Mouse (Mus musculus) c-Kit-positive CD71-positive TER-119-negative erythroid progenitor cells, embryonic 14.5 days (primary cell): ENCODE measurements around the gene Cnot3.
"Not testable (repeated sequence)": the region's sequence is repeated elsewhere in the genome, so short reads cannot be mapped to it uniquely, and the experiment has no call there.

Source experiments
- DNase-seq: peaks from one replicate; pipeline ENCODE4 v3.0.0-alpha.2; 2013; ENCODE audit warnings: low read depth

The Cnot3 gene

DNA sequence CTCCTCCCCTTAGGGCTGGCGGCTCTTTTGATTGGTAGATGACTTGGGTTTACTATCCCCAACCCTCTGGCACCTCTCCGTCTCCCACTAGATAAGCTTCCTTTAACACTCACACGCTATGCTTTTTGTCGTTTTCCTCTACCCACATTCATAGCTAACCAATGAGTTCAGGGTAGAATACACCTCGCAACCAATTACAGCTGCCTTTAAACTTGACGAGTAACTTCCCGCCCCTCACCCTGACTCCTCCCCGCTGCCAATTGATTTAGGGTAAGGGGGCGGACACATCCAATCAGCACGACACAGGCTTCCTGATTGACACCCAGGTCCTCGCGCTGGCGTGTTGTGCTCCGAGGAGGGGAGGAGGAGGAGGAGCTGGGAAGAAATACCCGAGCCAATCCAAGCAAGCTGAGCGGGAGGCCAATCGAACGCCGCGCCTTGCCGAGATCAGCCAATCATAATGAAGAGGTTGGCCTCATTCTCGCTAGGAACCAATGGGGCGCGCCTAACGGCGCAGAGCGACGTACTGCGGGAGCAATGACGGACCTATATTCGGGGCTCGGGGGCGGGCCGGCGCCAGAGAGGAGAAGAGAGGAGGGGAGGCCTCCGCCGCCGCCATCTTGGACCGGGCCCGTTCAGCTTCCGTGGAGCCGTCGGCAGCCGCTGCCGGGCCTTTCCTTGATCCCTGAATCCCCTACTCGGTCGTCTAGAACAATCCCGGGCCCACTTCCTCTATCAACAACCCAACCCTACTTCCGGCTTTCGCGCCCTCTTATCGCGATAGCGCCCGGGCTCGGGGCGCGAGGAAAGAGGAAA is at the start of gene Cnot3:
Cnot3 (plus strand) TSS at position 597 of the 816 bp plus-strand sequence.
- DNase-seq: peak; percentile 97

DNA sequence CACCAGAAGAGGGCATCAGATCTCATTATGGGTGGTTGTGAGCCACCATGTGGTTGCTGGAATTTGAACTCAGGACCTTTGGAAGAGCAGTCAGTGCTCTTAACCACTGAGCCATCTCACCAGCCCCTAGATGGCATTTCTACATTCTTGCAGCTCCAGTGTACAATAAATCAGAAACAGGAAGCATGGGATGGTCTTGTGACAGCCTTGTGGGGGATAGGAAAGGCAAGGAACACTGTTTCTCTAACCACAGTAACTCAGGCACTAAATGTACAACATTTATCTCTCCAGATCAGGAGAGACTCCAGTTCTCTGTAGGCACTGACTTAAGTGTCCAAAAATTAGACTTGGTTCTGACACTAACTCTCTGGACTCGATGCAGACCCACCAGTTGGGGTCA is 47.3 kb upstream of the Cnot3 start:
- not testable (repeated sequence) for DNase-seq

DNA sequence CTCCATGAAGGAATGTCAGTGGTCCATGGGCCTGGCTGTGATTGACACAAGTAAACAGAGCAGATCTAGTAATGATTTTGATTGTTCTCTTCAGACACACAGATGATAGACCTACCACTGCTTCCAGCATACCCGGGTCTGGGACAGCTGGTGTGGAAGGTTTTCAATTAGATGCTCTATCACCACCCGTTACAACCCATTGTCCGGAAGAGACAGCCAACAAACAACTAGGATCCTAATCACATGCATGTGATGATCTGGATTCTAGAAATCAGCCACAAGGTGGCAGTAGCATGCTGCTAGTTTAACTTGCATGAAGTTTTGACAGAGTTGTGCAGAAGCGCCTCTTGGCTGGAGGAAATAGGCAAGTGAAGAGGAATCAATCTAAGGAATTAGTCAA is 43.9 kb upstream of the Cnot3 start:
- DNase-seq: peak; percentile 62

DNA sequence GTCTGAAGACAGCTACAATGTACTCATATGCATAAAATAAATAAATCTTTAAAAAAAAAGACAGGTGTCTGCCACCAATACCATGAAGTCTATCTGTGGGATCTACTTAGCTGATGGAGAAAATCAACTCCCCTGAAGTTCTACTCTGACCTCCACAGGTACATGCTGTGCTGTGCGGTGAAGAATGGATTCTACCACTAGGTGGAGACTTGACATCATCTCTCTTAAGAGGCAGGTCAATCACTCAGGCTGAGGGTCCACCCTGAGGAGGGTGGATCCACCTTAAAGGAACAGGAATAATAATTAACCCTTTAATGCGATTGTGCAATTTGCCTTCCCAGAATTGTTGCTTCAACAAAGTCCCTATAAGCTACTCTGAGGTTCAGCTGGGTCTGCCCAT is 38.3 kb upstream of the Cnot3 start:
- DNase-seq: no peak

DNA sequence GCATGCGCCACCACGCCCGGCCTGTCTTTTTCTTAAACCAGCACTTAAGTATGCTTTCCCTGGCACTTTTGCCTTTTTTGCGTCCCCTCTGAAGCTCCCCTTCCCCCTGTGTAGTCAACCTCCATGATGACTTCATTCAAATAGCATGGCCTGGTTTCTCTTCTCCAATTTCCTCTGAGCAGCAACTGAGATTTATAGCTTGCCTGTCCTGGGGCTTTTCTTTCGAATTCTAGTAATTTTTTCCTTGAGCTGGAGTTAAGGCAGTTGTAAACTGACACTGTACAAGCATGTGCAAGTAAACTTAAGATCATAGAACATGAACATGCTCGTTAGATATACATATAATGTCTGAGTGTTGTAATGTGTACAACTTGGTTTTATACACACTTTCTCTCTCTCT is 37.7 kb upstream of the Cnot3 start:
- DNase-seq: no peak

DNA sequence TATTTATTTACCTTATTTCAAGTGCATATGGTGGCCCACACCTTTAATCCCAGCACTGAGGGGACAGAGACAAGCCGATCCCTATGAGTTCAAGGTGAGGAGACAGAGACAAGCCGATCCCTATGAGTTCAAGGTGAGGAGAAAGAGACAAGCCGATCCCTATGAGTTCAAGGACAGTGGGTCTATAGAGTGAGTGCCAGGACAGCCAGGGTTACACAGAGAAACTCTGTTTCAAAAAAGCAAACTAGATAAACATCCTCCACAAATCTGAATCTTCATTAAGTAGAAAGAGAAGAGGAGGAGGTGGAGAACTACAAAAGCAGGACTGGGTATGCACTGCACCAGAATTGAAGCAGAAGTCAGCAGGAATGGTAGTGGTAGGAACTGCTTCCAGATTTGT is 36.4 kb upstream of the Cnot3 start:
- no peak for DNase-seq

DNA sequence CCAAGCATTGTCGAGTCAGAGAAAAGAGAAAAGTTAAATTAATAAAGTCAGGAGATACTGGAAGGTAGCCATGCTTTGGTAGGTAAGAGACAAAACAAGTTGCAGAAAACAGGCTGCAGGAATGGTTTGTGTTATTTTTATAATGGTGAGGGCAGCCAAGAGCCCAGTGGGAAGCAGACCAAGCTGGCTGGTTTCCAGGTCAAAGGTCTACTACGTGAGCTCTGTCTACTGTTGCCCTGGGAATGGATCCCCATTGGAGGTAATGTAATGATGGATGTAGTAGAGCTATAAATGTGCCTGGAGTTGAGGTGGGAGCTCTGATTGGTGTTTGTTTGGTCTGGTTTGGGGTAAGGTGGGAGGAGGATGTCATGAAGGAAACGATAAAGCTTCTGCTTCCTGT is 36.0 kb upstream of the Cnot3 start:
- no peak for DNase-seq

DNA sequence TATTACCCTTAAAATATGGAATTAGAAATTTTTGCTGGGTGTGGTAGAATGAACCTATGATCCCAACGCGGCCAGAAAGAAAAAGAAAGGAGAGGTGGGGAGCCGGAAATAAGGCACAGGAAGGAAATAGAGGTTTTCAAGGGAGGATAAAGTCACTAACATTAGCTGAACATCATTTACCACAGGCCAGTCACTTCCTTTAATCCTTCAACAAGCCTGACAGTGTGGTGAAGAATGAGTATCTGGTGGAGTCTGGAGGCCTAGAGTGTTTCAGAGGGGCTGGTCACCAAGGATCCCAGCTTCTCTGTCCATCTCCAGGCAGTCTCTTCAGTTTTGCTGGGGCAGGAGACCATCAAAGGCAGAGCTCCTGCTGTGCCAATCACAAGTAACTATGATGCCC is 34.6 kb upstream of the Cnot3 start:
- DNase-seq: no peak

DNA sequence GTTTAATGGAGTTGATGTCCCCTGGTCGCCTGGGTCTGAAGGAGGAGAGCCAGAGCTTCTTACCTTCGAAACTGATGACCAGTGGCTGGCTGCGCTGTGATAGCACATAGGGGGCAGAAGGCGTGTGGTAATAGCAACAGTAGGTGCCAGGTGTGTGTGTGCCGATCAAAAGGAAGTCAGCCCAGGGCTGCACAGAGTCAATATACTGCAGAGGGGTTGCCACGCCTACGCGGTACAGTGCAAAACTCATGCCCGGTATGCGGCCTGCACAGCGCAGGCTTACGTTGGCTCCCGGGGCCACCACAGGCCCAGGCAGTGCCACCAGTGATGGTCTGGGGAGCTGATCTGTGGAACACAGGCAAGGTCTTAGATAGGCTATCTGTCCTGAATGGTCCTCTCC is 34.1 kb upstream of the Cnot3 start:
- DNase-seq: no peak

DNA sequence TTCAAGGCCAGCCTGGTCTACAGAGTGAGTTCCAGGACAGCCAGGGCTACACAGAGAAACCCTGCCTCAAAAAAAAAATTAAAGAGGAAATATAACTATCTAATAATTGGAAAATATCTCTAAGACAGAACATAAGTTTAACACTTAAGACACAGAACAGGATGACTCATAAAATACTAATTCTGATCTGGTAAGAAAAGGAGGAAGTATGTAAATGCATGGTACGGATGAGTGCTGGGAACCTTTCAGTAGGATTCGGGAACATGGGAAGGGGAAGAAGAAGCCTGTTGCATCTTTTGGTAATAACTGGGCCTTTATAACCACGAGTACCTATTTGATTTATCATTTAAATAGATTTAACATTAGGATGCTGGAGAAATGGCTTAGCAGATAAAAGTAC is 31.0 kb upstream of the Cnot3 start:
- no peak for DNase-seq

DNA sequence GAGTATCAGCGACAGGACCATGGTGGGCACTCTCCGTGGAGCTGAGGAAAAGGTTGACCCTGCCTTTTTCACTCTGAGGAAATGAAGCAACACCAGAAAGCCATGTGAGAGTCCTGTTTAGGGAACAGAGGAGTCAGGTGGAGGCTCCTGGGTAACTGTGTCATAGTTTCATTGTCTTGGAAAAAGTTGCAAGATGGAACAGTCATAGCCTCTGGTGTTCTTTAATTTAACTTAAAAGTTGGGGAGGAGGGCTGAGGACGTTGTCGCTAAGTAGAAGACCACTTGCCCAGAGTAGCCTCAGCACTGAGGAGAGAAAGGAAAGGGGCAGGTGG is 29.0 kb upstream of the Cnot3 start, which contains the start of gene Oscar:
Oscar (minus strand) TSS at position 101 of the 332 bp plus-strand sequence.
- DNase-seq: no peak

DNA sequence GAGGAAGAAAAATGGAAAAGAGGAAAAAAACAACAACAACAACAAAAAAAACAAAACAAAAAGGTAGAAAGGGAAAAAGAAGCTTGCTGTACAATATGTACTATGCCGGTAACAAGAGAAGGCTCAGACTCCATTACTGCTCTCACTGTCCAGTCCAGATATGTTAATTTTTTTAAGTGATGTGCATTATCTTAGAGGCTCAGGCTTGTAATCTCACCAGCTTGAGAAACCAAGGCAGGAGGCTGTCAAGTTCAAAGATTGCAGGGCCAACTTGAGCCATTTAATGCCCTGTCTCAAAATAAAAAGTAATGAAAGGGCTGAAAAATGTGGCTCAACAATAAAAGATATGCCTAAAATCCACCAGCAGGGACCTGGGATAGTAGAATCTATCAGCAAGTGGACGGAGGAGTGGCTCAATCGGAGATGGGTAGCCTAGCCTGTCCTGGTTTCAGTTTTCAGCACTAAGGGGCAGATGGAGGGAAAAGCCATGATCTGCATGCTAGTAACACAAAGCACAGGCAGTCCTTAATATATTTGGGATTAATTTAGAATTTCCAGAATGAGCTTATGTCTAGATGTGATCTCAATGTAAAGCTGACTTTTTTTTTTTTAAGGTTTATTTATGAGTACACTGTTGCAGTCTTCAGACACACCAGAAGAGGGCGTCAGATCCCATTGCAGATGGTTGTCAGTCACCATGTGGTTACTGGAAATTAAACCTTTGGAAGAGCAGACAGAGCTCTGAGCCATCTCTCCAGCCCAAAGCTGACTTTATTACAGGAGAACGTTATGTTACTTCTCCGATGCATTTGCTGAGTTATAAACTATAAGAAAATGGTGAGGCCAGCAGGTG is 28.5 kb upstream of the Cnot3 start:
- no peak for DNase-seq

DNA sequence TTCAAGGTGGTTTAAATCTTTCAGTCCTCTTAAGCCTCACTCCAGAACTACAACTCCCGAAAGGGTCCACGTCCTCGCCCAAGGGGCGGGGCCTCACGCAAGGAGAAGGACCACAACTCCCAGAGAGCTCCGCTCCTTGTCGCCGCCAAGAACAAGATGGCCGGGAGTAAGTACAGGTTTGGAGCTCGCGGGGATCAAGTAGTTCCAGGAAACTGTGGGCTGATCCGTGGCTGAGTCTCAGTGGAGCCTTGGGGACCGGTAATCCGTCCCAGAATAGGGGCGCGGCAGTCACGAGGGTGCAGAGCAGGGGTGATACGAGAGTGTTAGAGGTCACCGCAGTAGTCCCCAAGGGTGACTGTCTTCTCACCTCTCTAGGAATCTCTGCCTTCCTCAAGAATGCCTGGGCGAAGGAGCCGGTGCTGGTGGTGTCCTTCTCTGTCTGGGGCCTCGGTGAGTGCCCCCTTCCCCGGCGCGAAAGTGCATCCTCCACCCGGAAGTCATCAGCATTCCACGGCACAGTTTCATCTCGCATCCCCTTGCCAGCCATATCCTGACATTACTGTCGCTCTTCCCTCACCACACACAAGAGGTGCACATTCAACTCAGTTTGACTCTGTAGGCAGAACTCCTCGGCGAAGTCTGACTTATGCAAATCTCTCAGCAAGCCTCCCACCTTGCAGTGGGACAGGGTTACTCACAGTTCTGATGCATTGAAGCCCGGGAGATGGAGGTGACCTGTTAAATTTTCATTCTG is 27.6 kb upstream of the Cnot3 start, which contains the start of gene Ndufa3:
Ndufa3 (plus strand) TSS at position 132 of the 754 bp plus-strand sequence.
- peak; percentile 90 for DNase-seq

DNA sequence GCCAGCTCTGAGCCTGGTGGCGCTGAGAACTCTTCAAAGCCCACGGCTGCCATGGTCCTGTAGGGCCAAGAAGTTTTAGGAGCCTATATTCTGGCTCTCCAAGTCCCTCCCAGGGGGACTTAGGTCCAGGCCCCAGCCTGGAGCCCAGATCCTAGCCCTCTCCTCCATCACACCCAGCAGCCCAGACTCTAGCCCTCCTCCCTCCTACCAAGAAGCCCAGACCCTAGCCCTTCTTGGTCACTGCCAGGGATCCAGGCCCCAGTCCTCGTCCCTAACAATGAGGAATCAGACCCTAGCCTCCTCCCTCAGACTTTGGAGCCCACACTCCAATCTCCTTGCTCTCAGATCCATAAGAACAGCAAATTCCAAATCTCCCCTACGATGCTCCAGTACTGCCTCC is 16.0 kb upstream of the Cnot3 start:
- no peak for DNase-seq

DNA sequence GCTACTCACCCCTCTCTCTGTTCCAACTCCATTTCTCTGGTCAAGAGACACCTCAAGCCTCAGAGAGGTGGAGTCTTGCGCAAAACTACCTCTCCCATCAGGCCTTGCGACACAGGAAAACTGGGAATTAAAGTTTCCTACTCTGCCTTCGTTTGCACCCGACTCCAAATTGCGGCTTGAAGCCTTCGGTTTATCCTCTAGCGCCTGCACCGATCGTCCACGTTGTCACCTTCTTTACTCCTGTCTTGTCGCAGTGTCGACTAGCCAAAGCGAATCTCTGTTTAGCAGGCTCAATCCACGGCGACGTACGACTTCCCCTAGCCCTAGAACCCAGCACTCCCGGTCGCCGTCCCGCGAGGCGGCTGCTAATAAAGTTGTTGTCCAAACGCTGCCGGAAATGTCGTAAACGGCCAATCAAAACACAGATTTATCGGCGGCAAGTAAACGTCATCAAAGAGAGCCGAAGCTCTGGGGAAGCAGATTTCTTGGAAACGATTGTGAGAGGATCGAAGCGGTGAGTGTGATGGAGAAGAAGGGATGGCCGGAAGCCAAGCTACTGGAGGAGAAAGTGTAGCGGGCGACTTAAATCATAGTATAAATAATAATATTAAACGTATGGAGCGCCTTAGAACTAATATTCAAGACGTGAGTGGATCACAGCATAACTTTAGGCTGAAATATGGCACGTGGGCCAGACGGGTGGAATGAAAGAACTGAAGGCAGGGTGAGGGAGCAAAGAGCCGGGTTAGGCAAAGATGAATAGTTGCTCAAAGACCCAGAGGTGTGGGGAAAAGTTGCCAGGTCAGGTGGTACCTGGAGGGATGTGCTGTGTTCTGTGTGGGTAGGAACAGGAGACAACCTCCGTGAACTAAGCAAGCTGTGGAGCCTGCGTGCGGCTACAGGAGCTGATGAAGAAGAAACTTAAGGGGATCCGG is 15.3 kb upstream of the Cnot3 start, which contains the start of the genes Tfpt and Prpf31:
Tfpt (minus strand) TSS at position 387 of the 935 bp plus-strand sequence.
Prpf31 (plus strand) TSS at position 443 of the 935 bp plus-strand sequence.
- peak; percentile 96 for DNase-seq

DNA sequence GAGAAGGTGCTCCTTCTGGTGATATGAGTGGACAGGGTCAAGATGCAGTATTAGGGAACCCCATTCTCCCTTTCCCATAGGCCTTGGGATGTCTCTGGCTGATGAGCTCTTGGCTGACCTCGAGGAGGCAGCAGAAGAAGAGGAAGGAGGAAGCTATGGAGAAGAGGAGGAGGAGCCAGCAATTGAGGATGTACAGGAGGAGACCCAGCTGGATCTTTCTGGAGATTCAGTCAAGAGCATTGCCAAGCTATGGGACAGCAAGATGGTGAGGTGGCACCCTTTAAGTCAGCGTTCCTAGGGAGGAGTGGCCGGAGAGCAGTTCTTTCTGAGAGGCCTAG is 14.6 kb upstream of the Cnot3 start:
- no peak for DNase-seq

DNA sequence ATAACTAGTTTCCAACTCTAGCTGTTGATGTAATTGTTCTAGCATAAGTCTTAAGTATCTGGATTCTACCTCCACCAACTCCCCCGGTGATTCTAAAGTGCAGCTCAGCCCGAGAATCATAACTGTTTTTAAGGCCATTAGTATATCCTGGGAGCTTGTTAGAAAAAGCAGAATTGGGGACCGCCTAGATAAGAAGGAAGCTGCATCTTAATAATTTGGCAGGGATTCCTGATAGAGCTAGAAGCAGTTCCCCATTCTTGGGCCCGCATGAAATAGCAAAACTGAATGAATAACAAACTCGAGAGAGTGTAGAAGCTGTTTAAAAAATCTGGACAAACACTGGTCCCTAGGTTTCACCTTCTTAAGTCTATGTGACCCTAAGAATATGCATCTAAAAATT is 1.7 kb upstream of the Cnot3 start:
- no peak for DNase-seq

DNA sequence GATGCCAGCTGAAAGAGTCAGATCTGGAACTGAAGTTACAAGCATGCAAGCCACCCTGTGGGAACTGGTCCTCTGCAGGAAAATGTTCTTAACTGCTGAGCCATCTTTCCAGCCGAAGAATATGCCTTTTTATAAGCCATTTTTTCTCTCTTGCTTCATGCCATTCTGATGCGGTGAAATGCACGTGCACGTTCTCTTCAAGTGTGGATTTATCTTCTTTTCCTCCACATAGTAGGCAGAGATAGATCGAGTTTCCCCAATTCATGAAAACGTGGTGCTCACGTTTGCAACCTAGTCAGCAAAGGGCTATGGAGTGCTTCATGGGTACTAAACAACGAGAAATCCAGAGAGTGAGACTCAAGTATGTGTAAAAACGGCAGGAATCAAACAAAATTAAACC is 1.2 kb upstream of the Cnot3 start:
- DNase-seq: no peak

DNA sequence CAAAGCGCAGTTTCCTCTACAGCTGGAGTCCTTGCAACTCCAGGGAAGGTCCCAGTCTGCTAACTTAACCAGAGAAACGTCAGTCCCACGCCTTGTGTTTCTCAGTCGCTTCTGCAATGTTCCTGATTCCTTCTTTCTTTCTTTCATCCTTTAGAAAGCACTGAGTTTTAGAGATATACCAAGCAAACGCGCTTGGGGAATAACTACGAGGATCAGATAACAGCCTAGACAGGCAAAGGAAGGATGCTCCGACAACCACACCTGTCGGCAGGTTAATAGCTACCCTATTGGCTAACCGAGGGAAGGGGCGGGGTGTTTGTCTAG is 758 bp upstream of the Cnot3 start:
- DNase-seq: no peak

DNA sequence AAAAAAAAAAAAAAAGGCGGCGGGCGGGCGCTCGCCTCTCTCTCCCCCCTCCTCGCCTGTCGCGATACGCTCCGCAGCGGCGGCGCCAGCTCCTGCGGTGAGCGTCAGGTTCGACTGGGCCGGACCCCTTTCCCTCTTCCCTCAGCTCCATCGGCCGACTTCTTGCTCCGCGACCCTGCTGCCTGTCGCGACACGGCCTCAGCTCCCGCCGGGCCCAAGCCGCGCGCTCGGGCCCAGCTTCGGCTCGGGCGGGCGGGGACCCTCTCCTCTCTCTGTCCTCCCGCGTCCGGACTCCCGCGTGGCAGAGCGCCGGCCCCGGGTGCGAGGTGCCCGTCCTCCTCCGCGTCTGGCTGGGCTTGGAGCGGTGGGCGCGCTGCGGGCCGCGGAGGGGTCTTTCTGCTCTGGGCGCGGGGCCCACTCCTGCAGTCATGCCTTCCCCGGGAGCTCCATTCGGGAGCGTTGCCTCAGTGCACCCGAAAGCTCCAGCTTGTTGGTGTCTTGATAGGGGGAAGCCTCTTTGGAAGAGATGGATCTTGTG is 489 bp downstream of the Cnot3 start:
- DNase-seq: no peak

DNA sequence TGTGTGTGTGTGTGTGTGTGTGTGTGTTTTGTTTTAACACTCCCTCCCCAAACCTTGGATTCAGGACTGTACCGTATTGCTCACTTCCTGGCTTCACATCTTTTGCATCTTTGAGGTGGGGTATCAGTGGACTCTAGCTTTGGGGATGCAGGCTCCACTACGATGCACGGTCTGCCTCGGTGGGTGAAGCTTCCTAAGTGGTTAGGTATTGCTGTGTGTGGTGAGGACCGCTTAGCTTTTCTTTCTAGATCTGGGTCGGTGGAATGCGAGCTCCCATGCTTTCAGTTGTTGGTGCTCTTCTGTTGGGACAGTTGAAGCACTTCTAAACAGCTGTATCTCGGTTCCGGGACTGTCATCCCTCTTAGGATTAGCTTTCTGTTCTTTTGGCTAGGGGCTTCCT is 1.1 kb downstream of the Cnot3 start:
- DNase-seq: no peak
